Mouse (Mus musculus) frontal cortex, adult 2 months (tissue): Measurements from ENCODE around the gene Map4k4. TPM values are rescaled to one million over a fixed set of nuclear protein-coding genes. Genes with fewer than 3 reads are reported as not detected.

ENCODE experiments used
- DNase-seq, 2 experiments: peaks; one replicate each; pipeline ENCODE4 v3.0.0; 2022; ENCODE audit warnings: low spot score in 1 of 2; ENCODE audit errors: extremely low spot score in 1 of 2
- polyA plus RNA-seq: library from polyadenylated mRNA; depleted of rRNA; stranded (reverse); fragments of >200 nt; gene quantifications from 2 replicates; pipeline ENCODE4 v1.2.3, GENCODE M21; 2012

Gene Map4k4
- polyA plus RNA-seq, 1 experiment, result 133 TPM

- DNase-seq, result no peak
Measured at GRCm38 (mm10) chr1:39961113-39961512, 60.4 kb downstream of the Map4k4 start.

GRCm38 (mm10) chr1:39962321-39962720, 61.6 kb downstream of the Map4k4 start:
- DNase-seq, result no peak

DNA sequence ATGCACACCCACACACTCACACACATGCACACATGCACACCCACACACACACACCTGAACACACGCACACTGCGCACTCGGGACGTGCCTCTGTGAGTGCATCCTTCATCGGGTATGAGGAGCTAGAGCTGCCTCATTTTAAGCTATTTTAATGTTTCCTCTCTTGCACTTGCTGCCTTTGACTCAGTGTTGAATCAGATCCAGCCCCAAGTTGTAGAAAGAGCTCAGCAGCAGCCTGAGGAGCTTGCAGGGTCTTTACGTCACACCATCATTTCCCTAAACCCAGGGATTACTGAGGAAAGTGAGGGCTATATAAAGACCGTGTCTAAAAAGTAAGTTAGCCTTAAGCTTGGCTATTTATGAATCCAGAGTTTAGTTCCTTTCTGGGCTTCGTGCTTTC, 62.1 kb downstream of the Map4k4 start:
- peak in 1 of 2 experiments; percentile 76 for DNase-seq

DNA sequence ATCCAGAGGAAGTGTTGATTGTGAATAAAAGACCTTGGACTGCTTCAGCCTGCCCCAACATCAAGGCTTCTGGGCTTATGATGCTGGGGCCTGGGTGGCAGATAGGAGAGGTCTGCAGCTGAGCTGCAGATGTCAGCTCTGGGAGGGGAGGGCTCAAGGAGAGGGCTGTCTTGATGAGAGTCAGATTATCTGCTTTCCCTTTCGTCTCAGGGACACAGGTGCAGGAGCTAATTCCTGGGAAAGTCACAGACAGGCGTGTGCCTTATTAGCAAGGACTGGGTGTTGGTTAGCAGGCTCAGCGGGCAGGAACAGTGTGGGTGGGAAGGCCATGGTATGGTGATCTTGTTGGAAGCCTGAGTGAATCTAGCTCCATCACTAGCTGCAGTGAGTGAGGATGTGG, 63.1 kb downstream of the Map4k4 start:
- DNase-seq, result no peak

- no peak for DNase-seq
Measured at GRCm38 (mm10) chr1:39964427-39964826, 63.7 kb downstream of the Map4k4 start.

- DNase-seq, result no peak
Measured at GRCm38 (mm10) chr1:39965461-39965860, 64.7 kb downstream of the Map4k4 start.

DNA sequence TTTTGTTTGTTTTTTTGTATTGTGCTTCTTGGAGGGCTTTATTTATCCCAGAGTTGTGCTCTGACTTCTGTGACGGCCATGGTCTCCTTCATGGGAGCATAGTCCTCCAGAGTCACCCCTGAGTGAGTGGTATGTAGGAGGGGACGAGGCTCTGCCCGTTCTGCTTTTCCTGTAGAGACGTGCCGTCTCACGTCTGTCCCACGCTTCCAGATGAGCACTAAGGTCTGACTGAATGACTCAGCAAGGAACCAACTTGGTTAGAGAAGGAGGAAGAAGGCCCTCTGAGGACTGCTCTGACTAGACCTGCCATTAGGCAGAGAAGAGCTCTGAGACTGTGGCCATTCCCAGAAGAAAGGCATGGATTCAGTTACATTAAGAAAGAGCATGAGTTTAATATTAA, 68.3 kb downstream of the Map4k4 start:
- DNase-seq, result no peak

DNA sequence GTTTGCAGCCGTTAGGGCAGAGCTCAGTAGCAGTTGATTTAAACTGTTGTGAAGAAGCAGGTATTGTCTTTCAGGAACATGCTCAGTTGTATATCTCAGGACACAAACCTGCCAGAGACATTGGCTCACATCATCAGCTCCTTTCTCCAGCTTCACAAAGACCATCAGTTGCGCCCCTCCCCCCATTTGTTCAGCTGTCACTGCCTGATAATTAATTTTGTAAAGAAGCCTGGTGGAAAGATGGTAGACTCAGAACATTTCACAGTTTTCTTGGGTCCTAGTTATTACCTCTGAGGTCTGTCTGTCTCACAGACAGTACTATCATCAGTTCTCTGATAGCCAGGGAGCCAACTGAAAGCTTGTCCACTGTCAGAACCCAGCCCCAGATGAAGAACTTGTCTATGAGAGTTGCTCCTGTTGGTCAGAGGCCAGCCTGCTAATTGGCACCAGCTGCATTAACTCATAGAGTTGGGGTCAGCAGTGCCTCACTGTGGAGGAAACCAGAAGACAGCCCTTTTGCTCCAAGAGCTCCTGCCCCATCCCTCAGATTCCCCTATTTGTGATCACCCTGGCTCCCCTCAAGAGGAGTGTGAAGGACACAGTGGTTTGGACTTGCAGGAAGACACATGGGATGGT, 69.2 kb downstream of the Map4k4 start:
- no peak for DNase-seq

DNA sequence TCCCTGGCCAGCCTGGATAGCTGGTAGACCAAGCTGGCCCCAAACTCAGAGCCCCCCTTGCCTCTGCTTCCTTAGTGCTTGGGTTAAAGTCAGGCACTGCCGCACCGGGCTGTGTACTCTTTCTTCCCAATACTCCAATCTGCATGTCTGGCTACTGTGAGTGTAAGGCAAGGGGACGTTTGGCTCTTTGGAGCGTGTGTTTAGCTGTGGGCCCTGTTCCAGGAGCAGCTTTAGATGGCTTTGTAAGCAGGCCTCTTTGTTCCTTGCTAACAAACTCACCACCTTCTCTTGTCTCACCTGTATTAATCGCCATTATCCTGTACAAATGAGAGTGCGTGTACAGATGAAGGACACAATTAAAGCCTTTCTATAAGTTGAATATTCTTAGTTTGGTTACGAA, 71.7 kb downstream of the Map4k4 start:
- DNase-seq, result no peak

- no peak for DNase-seq
Measured at GRCm38 (mm10) chr1:39973911-39974310, 73.2 kb downstream of the Map4k4 start.

DNA sequence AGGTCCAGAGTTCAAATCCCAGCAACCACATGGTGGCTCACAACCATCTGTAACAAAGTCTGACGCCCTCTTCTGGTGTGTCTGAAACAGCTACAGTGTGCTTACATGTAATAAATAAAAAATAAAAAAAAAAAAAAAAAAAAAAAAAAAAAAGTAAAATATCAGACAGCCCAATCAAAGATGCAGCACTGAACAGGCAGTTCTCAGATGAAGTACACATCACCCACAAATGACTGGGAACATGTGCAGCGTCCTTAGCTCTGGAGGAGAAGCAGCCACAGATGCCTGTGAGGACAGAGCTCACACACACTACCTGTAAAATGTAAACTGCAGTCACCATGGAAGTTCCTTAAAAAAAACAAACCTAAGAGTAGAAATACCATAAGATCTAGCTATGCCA, 74.3 kb downstream of the Map4k4 start:
- no peak for DNase-seq

DNA sequence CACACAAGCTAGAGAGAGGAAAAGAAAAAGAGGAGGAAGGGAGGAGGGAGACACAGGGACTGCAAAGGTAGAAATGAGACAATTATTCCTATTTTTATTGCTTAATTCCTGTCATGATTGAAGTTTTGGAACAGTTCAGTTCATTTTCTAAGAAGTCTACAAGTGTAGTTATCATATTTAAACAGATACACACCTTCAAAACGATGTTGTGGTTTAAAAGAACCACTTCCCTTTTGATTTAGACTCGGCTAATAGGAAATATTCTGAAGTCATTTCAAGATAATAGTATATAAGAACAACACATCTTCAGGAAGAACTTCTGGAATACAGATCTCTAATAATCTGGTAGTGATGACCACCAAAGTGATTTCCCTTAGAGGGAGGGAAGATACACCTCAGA, 75.4 kb downstream of the Map4k4 start:
- no peak for DNase-seq

DNA sequence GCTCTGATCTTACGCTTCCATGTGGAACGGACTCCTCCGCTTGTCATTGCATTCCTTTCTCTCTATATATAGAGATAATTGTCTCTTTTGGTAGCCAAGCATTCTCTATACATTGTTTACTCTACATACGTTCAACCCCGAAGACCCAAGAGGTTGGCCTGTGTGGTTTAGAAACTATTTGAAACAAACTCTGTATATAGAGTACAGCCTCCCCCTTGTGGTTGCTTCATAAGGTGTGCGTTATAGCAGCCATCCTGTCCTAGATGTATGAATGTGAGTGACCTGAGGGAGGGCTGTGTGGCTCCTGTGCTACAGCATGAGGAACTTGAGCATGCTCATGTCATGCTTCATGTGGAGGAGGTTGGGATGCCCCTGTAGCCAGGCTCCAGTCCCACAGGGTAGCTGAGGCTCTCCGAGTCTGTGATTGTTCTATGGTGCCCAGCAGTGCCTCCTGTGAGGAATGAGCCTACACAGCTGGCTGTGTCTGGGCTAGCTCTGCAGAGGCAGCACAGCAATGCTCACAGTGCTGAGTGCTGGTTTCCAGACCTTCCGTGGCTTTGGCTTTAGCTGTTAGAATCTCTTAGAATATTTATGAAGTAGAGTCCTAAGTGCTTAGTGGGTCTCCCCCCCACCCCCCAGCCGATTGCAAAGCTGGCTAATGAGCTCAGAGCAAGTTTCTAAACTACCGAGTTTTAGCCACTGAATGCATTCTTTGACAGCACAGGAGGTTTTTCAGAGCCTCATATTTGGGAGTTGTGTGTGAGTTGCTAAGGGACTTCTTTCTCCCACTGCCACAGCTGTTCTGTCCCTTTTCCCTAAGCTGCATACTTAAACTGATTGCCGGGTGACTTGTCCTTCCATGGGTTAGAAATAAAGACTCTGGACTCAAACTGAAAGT, 76.4 kb downstream of the Map4k4 start:
- DNase-seq, result no peak

- DNase-seq, result no peak
Measured at GRCm38 (mm10) chr1:39978781-39979486, 78.2 kb downstream of the Map4k4 start.

DNA sequence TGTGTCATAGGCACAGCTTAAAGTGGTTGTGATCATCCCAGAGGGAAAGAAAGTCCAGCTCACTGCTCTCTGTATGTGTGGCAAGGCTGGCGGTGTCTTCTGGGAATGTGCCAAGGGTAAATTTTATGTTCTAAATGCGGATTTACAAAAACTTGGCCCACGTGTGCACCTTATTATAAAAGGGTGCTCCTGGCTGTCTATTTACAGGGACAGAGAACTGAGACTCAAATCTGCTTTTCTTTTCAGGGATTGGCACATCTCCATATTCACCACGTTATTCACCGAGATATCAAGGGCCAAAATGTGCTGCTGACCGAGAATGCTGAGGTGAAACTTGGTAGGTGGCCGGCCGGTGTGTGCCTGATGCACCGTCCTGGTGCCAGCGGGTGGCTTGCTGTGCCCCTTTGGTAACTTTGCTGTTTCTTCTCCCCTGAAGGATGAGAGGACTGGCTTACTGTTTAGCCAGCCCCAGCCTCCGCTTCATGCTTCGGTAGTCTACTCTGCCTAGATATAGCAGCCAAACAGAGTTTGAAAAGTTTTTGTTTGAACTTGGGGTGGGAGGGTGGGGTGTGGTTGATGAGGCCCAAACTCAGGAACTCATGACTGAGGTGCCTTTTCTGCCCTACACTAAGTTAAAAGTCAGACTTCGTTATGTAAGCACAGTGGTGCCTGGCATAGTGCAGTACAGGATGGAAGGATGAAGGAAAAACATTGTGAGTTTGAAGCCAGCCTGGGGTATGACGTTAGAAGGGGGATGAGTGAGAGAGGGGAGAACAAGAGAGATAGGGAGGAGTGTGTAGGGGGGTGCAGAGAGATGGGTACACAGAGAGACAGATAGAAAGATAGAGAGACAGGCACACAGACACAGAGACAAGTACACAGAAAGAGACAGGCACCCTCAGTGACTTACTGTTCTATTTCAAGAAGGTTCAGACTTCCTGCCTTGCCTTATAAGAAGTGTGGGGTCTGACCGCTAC, 79.9 kb downstream of the Map4k4 start:
- no peak for DNase-seq

- no peak for DNase-seq
Measured at GRCm38 (mm10) chr1:39981970-39982369, 81.3 kb downstream of the Map4k4 start.

DNA sequence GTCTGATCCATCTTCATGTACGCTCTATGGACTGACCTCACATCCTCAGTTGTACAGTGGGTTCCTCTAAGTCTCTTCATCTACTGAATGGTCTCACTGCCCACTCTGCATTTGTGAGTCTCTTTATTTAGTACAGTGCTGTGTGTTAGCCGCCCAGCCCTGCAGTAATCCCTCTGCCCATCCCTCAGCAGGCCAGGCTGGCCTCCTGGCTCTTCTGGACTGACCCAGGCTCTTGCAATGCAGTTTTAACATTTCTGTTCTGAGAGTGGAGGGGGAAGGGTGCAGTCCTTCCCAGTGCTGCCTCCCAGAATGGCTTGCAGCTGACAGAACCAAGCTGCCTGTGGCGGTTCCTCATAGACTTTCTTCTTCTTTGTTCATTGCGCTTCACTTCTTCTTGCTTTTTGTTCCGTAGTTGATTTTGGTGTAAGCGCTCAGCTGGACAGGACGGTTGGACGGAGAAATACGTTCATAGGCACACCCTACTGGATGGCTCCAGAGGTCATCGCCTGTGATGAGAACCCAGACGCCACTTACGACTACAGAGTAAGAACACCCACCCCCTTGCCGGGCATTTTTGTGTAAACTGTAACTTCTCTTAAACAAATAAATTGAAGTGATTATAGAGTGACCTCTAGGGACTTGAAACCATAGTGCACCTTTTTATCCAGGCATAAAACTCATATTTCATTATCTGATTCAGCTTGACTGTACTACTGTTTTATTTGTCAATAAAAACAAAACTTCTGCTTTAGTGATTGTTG, 82.2 kb downstream of the Map4k4 start:
- no peak for DNase-seq

- no peak for DNase-seq
Measured at GRCm38 (mm10) chr1:39984331-39984730, 83.6 kb downstream of the Map4k4 start.

- no peak for DNase-seq
Measured at GRCm38 (mm10) chr1:39986820-39987219, 86.1 kb downstream of the Map4k4 start.

GRCm38 (mm10) chr1:39988841-39989240, 88.1 kb downstream of the Map4k4 start:
- DNase-seq, result peak in 1 of 2 experiments; percentile 74
